Mouse (Mus musculus): ENCODE data around the gene Sfmbt1.

Sfmbt1 gene

DNA sequence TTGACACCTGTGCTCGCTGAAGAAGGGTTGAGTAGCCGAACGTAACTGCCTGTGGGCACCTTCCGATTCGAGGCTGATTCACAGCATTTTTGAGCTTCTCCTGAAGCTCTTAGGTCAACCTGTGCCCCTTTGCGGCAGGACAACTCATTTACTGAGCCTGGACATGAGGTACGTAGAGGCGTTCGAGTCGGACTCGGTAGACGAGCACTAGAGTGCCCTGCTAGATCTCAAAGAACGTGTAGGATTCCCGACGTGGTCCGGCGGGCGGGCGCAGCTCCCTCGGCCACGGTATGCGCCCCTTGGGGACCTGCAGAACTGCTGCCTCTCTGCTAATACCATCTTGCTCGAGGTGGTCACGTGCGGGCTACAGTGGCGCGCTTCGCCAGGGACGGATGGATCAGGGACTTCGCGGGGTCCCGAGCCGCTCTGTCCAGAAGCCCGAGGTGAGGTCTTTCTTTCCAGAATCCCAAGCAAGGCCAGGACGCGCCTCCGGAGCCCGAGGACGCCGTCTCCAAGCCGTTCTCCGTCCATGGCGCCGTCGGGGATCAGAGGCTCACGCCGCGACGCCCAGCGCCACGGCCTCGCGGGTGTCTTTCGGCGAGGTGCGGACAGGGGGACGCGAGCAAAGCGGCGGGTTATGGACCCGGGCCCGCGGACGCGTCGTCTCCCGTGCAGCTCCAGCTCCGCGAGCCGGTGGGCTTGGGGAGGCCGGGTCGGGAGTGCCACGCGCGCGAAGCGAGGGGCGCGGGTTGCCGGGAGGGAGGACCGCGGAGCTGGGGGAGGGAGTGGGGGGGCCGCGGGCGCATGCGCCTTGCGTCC, at the start of gene Sfmbt1:
Gene Sfmbt1 (plus strand): TSS at position 51 of the 819 bp plus-strand sequence.
- ChIA-PET CTCF (interaction anchor here in 2 of 4 experiments (0.7 to 1.3 kb wide), 3 partner anchors 14 to 197 kb away, joined by 3 to 5 read pairs (median 5); no protein-coding TSS in a partner anchor), POLR2A (interaction anchor here (0.5 to 2.1 kb wide), 34 partner anchors 9 to 581 kb away, joined by 3 to 9 read pairs (median 3); partner anchors contain the start of genes Prkcd (in 2 of the 4), Nek4 (in 1 of the 4) and Tmem110 (in 1 of the 4))

DNA sequence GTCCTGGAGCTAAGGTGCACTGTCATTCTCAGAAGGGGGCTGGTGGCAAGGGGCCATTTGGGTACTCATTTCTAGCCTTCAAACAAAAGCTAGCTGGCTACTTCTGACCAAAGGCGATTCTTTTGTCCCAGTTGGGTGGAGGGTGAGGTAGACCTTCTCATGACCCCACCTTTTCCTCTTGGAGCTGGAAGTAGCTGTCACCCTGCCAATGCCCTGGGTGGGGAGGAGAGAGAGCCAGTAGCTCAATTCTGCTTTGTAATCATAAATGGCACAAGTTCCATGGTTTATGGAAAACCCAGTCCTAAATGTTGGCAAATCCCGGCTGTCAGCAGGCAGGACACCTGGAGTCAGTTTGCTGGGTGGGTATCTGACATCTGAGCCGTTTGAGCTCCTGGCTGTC, 48.6 kb upstream of the Sfmbt1 start:
- CTCF ChIA-PET: interaction anchor here in 2 of 4 experiments (0.6 to 1.3 kb wide), 2 partner anchors 21 to 178 kb away, joined by 3 read pairs; no protein-coding TSS in a partner anchor
- POLR2A ChIA-PET: interaction anchor here (0.9 to 2.6 kb wide), 10 partner anchors 9 to 136 kb away, joined by 3 to 11 read pairs (median 4); partner anchors contain the start of genes Rft1 (in 4 of the 4) and Prkcd (in 1 of the 4)

DNA sequence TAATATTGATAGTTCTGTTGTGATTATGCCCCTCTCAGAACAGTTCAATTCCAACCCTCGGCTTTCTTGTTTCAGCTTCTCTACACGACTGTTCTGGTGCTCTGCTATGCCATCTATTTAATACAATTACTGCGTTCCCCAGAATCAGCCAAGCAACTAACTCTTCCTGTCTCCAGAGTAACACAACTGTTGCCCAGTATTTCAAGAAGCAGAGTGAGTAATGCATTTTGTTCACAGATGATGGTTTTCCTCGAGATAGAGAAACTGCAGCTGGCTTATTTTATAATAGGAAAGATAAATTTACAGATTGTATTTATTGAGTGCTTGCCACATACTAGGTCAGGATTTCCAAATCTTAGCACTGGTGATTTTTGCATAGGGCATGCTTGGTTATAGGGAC, 48.0 kb upstream of the Sfmbt1 start:
- POLR2A ChIA-PET: interaction anchor here in 3 of 4 experiments (0.9 to 2.6 kb wide), 7 partner anchors 9 to 137 kb away, joined by 4 to 11 read pairs (median 5); partner anchors contain the start of genes Rft1 (in 3 of the 3) and Prkcd (in 1 of the 3)
- CTCF ChIA-PET: interaction anchor here in 2 of 4 experiments (0.6 to 1.3 kb wide), 2 partner anchors 21 to 178 kb away, joined by 3 read pairs; no protein-coding TSS in a partner anchor

DNA sequence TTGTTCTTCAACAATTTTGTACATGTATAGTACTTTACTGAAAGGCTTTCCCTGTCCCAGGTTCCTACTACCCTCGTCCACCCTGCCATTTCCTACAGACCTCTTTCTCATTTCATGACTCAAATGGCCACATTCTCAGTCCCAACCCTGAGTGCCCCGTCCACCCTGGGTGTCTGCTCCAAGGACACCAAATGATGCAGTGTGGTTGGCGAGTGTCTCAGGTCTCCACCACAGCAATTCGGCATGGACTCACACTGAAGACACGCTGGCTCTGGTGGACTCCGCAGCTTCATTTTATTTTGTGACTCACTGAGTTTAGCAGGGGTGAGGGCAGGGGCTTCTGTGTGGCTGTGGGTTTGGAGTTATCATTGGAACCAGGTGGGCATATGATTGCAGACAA, 44.5 kb upstream of the Sfmbt1 start:
- POLR2A ChIA-PET: interaction anchor here in 3 of 4 experiments (0.6 to 4.8 kb wide), 8 partner anchors 15 to 141 kb away, joined by 3 to 36 read pairs (median 6); partner anchors contain the start of genes Rft1 (in 2 of the 3) and Prkcd (in 1 of the 3)
- CTCF ChIA-PET: interaction anchor here in 2 of 4 experiments (0.6 to 2.1 kb wide), 3 partner anchors 16 to 197 kb away, joined by 3 to 10 read pairs (median 3); partner anchors contain the start of gene Rft1 (in 1 of the 2)

DNA sequence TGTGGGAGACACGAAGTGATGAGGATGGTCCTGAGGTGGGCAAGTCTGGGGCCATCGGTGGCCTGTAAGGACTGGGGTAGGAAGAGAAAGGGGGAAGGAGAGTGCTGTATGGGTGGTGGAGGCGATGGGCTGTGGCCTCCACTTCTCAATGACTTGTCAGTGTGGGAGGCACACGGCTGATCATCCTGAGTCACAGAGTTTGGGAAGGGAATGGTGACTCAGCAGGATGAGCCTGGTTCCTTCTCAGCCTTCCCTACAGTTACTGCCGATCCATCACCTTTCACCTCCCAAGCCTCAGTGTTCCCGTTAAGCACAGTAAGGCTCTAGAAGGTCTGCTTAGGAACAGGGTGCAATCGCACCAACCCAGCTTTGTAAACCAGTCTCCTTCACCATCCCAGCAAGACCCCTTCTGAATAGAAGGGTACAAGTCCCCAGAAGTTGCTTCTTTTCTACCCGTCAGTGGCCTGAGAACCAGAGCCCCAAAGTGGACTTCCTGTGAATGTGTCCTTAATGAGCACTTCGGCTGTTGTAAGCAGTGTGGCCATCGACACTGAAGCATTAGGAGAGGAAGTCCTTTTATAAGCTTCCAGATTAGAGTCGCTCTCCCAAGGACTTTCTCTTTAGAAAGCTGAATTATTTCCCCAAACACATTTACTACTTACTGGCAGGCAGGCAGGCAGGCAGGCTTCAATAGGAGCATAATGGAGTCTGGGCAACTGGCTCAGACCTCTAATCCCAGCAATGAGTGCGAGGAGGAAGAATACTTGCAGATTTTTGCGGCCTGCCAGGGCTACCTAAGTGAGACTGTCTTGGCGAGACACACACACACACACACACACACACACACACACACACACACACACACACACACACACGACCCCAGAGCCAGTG, 43.3 kb upstream of the Sfmbt1 start:
- ChIA-PET CTCF (interaction anchor here (0.7 to 2.4 kb wide), 57 partner anchors 11 to 581 kb away, joined by 3 to 27 read pairs (median 4); partner anchors contain the start of genes Rft1 (in 3 of the 4), Dcp1a (in 1 of the 4) and Prkcd (in 1 of the 4)), POLR2A (interaction anchor here (0.5 to 4.8 kb wide), 27 partner anchors 9 to 520 kb away, joined by 3 to 36 read pairs (median 4); partner anchors contain the start of genes Rft1 (in 2 of the 4), Prkcd (in 1 of the 4) and Sfmbt1 (in 1 of the 4))

DNA sequence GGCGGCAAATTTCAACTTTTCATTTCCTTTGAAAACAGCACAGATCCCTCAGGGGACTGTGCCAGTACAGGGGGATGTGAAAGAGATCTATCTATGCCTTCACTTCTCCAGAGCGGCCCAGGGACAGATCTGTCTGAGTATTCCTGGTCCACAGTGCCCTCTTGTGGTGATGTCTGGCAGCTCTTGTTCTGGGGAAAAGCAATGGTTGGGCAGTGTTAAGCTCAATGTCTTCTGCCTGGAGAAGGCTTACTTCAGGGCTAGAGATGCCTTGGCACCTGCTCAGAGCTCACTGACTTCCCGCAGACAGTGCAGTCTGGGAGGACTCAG, 42.7 kb upstream of the Sfmbt1 start:
- CTCF ChIA-PET: interaction anchor here (0.5 to 2.4 kb wide), 65 partner anchors 10 to 1282 kb away, joined by 3 to 27 read pairs (median 4); partner anchors contain the start of genes Rft1 (in 3 of the 4), Dcp1a (in 1 of the 4) and Prkcd (in 1 of the 4)

DNA sequence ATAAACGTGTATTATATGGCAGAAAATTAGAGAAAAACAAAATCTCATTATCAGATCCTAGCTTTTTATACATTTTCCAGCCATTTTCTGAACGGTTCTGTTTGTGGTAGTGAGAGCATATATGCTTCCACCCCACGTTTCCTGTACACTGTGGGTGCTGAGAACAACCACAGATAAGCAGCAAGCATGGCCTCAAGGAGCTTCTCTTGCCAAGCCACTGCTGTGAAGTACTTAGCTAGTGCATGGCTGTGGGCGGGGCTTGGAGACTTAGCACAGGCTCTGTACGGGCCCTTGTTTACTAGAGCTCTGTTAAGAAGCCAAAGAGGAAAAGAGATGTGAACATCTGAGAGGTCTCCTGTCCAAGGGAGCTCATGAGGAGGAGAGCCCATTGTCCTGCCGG, 39.7 kb upstream of the Sfmbt1 start:
- POLR2A ChIA-PET: interaction anchor here in 2 of 4 experiments (0.6 to 2.1 kb wide), 7 partner anchors 9 to 125 kb away, joined by 3 to 6 read pairs (median 4); partner anchors contain the start of gene Rft1 (in 1 of the 2)
- CTCF ChIA-PET: interaction anchor here in 1 of 4 experiments (0.5 kb wide), 1 partner anchor 132 kb away, joined by 3 read pairs; no protein-coding TSS in a partner anchor

More for the DNA sequence above, 42.7 kb upstream of the Sfmbt1 start:
- POLR2A ChIA-PET: interaction anchor here (0.5 to 4.8 kb wide), 25 partner anchors 9 to 519 kb away, joined by 3 to 36 read pairs (median 4); partner anchors contain the start of genes Rft1 (in 2 of the 4), Prkcd (in 1 of the 4) and Sfmbt1 (in 1 of the 4)

DNA sequence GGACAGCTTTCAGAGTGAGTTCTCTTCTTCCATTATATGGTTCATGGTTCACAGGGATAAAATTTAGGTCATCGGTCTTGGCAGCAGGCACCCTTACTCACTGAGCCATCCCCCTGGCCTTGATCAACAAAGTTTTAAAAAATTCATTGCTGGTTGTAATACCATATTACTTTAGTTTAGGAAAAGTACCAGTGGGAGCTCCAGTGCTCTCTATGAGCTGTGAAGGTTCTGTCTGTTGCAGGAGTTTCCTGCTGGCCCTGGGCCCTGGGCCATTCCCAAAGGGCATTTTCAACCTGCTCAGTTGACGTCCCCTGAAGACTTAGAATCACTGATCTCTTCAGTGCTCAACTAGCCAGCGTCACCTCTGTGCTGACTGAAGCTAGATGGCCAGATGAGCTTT, 32.5 kb upstream of the Sfmbt1 start:
- ChIA-PET CTCF (interaction anchor here in 1 of 4 experiments (1.6 kb wide), 1 partner anchor 10 kb away, joined by 8 read pairs; no protein-coding TSS in a partner anchor), POLR2A (interaction anchor here in 2 of 4 experiments (0.6 to 0.9 kb wide), 2 partner anchors 10 to 338 kb away, joined by 3 to 6 read pairs; no protein-coding TSS in a partner anchor)

DNA sequence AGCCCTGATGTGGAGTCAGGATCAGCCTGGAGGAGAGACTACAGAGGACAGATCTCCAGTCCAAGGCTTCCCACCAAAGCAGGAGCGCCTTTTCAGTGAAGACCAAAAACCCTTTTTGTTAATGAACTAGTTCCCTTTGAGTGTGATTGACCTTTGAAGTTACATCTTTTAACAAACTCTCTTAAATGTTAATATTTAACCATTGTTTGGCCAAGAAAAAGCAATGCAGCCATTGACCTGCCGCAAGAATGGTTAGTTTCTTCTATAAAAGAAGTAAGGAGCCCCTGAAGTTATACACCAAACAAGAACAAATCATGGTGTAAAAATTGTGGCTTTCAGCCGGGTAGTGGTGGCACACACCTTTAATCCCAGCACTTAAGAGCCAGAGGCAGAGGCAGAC, 24.0 kb upstream of the Sfmbt1 start:
- ChIA-PET POLR2A (interaction anchor here in 1 of 4 experiments (1.0 to 1.1 kb wide), 2 partner anchors 12 to 36 kb away, joined by 3 to 4 read pairs; partner anchors contain the start of gene Rft1), CTCF (interaction anchor here in 1 of 4 experiments (0.9 to 1.1 kb wide), 2 partner anchors 9 to 19 kb away, joined by 3 to 6 read pairs; no protein-coding TSS in a partner anchor)

DNA sequence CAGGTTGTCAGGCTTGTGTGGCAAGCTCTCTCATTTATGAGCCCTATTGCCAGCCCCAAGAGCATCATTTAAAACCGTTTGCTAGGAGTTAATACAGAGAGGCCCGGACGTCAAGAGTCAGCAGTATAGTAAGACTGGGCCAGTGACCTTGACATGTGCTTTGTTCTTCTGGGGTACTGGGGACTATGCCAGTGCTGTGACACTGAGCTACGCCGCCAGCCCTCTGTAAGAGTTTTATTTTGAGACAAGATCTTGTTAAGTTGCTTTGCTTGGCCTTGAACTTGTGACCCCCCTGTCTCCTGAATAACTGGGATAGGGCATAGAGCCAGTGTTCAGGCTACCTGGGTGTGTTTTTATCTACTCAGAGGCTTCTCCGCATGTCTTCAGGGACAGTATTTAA, 22.2 kb upstream of the Sfmbt1 start:
- POLR2A ChIA-PET: interaction anchor here in 3 of 4 experiments (0.7 to 1.0 kb wide), 4 partner anchors 15 to 213 kb away, joined by 3 to 9 read pairs (median 4); partner anchors contain the start of gene Dcp1a (in 1 of the 3)
- CTCF ChIA-PET: no interaction called here

DNA sequence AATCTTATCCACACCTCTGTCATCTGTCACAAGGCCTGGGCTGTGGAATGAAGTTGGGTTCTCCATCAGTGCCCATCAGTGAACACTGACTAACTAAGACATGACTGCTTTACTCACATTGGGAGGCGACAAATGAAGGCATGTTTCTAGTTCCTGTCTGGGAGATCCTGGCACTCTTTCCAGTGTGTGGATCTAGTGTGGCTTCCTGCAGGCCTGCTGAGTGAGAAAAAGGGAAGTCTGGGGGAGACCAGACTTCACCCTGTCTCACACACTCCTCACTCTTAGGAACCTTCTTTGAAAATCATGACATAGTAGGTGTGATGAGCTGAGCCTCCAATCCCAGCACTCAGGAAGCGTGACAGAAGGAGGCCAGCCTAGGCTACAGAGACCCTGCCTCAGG, 19.9 kb upstream of the Sfmbt1 start:
- ChIA-PET POLR2A (no interaction called here), CTCF (no interaction called here)

DNA sequence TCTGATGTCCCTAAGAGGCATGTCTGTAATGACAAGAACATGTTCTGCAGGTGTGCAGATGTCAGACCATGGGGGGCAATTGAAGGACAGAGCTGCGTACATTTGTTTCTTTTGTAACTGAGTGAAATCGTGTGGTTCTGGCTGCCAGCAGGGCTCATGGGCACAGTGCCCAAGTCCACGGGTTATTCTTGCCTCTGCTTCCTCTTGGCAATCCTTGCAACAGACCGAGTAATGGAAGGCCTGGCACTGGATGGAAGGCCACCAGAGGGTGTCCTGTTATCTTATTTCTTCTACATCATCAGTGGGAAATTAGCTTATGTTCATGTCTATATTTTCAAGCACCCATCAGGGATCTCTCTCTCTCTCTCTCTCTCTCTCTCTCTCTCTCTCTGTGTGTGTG, 19.0 kb upstream of the Sfmbt1 start:
- ChIA-PET POLR2A (interaction anchor here in 3 of 4 experiments (0.6 to 0.9 kb wide), 3 partner anchors 14 to 131 kb away, joined by 3 to 6 read pairs (median 3); partner anchors contain the start of gene Rft1 (in 1 of the 3)), CTCF (interaction anchor here in 2 of 4 experiments (0.6 to 0.7 kb wide), 3 partner anchors 163 to 777 kb away, joined by 3 to 6 read pairs (median 4); no protein-coding TSS in a partner anchor)

DNA sequence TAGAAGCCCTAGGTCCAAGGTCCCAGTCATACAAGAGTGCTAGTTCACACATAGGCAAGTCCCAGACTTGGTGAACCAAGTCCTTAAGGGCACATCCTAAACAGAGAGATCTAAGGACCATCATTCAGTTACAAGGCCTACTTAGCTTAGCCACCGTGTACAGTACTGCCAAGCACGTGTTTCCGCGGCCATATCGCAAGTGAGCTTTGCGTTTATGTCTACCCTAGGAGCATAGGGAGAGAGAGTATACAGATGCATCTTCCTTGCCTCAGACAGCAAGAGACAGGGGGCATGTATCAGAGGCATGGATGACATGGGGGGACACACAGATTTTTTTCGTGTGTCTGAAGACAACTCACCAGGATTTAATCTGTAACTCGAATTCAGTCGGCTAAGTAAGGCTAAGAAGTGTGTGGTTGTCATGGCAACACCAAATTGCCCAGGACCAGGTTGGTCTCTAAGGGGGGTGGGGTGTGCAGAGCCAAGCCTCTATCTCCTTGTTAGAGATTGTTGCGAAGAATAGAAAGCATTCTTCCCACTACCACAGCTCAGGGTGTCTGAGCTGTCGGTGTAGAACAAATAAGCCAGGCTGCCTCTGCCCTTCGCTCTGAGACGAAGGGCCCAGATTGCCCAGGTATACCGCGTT, 17.1 kb upstream of the Sfmbt1 start:
- POLR2A ChIA-PET: no interaction called here
- CTCF ChIA-PET: interaction anchor here in 3 of 4 experiments (0.5 to 1.7 kb wide), 4 partner anchors 25 to 184 kb away, joined by 3 to 6 read pairs (median 4); no protein-coding TSS in a partner anchor

DNA sequence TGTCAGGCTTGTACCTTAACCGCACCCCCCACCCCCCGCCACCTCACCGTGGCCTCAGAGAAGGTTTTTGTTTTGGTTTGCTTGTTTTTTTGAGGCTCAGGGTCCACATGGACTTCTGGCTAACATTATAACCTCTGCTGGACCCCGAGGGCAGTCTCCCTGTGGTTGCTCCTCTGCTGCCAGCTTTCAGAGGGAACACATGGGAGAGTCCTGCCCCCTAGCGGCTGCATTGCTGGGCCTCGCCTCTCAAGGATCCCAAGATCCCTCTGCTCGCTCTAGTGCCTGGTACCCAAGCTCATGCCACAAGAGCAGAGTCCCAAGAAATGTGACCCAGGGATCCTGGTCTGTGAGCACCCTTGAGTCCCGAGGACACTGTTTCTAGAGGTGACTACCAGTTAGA, 15.0 kb upstream of the Sfmbt1 start:
- ChIA-PET POLR2A (interaction anchor here in 2 of 4 experiments (0.9 to 1.8 kb wide), 4 partner anchors 10 to 252 kb away, joined by 3 to 7 read pairs (median 4); partner anchors contain the start of genes Nek4 (in 1 of the 2) and Rft1 (in 1 of the 2)), CTCF (interaction anchor here in 3 of 4 experiments (0.5 to 1.9 kb wide), 16 partner anchors 8 to 631 kb away, joined by 3 to 11 read pairs (median 3); partner anchors contain the start of gene Sfmbt1 (in 1 of the 3))

DNA sequence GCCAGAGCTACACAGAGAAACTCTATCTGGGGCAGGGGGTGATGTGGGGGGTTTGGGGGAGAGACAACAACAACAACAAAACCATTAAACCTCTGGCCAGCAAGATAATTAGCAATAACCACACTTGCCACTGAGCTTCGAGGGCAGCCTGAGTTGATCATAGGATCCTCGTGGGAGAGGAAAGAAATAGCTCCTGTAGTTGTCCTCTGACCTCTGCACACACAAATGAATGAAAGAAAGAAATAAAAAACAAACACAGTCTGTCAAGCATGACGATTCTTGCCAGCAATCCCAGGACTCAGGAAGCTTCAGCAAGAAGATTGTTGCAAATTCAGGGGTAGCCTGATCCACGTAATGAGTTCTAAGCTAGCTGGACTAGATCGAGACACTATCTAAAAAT, 12.1 kb upstream of the Sfmbt1 start:
- ChIA-PET POLR2A (interaction anchor here in 1 of 4 experiments (0.6 to 0.9 kb wide), 3 partner anchors 11 to 126 kb away, joined by 3 to 6 read pairs (median 3); partner anchors contain the start of gene Prkcd), CTCF (no interaction called here)

DNA sequence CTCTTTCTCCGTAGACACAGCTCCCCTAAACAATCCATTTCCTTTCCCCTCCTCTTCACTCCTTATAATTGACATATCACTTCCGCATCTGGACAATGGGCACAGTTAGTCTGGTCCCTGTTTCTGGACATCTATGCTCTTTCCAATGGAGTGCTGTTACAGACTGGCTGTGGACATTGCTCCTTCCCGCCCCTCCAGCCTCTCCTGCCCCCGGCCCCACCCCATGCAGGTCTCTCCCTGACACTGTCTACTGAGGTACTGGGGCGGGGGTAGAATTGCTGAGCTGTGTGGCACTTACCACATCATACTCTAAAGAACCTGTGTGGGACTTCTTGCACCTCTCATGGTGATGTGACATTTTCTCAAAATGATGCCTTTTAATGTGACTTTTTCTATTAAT, 11.6 kb upstream of the Sfmbt1 start:
- ChIA-PET CTCF (no interaction called here), POLR2A (interaction anchor here in 1 of 4 experiments (0.6 to 0.9 kb wide), 3 partner anchors 12 to 78 kb away, joined by 3 read pairs; partner anchors contain the start of gene Prkcd)

Data from embryonic stem cell, embryonic (primary cell).